18 mouse cellular contexts compared by ENCODE assay signal in the genomic region with DNA sequence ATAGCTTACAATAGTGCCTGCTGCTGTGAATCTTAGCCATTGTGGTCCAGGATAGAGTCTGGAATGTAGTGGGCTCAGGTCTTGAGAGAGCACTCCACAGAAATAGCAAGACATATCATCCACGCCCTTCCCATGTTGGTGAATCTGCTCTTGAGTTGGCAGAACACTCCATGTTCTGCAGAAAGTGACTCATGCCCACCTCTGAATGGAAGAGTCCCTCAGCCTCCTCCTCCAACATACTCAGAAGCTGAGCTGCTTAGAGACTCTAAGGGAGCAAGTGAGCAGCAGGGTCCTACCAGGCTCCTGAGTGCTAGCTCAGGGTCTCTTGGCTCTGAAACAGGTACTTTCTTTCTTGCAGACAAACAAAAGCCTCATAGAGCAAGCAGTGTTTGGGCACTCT.
DNase-seq lines count a peak whose midpoint lies in the region.
"Had no signal": no experiment of that assay in that cellular context is flagged by ENCODE, and none has a peak within 500 bp of the region (broad histone marks: within the 10 kb centered on the region; RNA-seq: fewer than 3 reads in every experiment).

No protein-coding gene starts in this region.

- H3K4me1 ChIP-seq in heart, embryonic 10.5 days, result peaks cover 26% of the 10 kb centered on the region
- peaks cover 45% of the 10 kb centered on the region for H3K4me1 ChIP-seq in embryonic facial prominence, embryonic 10.5 days
- H3K4me1 ChIP-seq: liver, embryonic 15.5 days had no signal

- intact Hi-C loops in left cerebral cortex, postnatal 14 days (cut with DNase I), result loop anchor here (10.0 kb wide), 1 partner anchor 683 kb away; a partner anchor contains a TSS
- intact Hi-C loops in left cerebral cortex, postnatal 10 days (cut with DNase I), result loop anchor here (10.0 kb wide), 1 partner anchor 267 kb away; no protein-coding TSS in a partner anchor

- 68% methylated on average over 1 of the region's 1 CpGs for WGBS in heart, embryonic 10.5 days
- WGBS in embryonic facial prominence, embryonic 10.5 days, result 88% methylated on average over 1 of the region's 1 CpGs

- 0 out of 2 replicates have a peak, but pooled peaks cover 9% of the 10 kb centered on the region for H3K27me3 ChIP-seq in heart, embryonic 10.5 days (ENCODE audit: insufficient read depth, poor library complexity, severe bottlenecking)
- H3K27me3 ChIP-seq in embryonic facial prominence, embryonic 10.5 days (replicated peaks; ENCODE audit: low read depth, poor library complexity, severe bottlenecking), result no peaks in the 10 kb centered on the region
- H3K27me3 ChIP-seq: limb, embryonic 13.5 days; liver, embryonic 15.5 days; neural tube, embryonic 13.5 days had no signal

- H3K27ac ChIP-seq in heart, embryonic 10.5 days, result peak overlapping the region; percentile 36; the same call in 1 of the 2 replicates
- peak overlapping the region; percentile 86 for H3K27ac ChIP-seq in embryonic facial prominence, embryonic 10.5 days (replicated peaks)
- H3K27ac ChIP-seq: gastrocnemius, adult 2 months; liver, embryonic 15.5 days; macrophage; stomach, postnatal 0 days had no signal

- no peak overlapping the region for H3K4me3 ChIP-seq in heart, embryonic 10.5 days
- no peak overlapping the region for H3K4me3 ChIP-seq in embryonic facial prominence, embryonic 10.5 days
- H3K4me3 ChIP-seq: gastrocnemius, adult 2 months; limb, embryonic 13.5 days; liver, embryonic 15.5 days; neural tube, embryonic 13.5 days had no signal

- no peak for DNase-seq in heart, embryonic 10.5 days (ENCODE audit: low spot score)
- no peak for DNase-seq in heart, postnatal 4 days
- DNase-seq in left cerebral cortex, postnatal 14 days (ENCODE audit: low spot score in 2 of 2), result peak; percentile 30 to 67
- no peak for DNase-seq in left cerebral cortex, postnatal 10 days (ENCODE audit: extremely low spot score in 1 of 2, low spot score in 2 of 2)
- peak; percentile 46 for DNase-seq in NIH3T3 (ENCODE audit: low read depth)
- no peak for DNase-seq in embryonic facial prominence, embryonic 10.5 days (ENCODE audit: low spot score)
- DNase-seq in thymus, postnatal 4 days, result no peak
- no peak for DNase-seq in cerebellum, postnatal 10 days
- DNase-seq: adrenal gland, adult 8-10 months; cerebellum, adult 11 months; cerebellum, postnatal 25 days; gastrocnemius, adult 2 months; heart, postnatal 10 days had no signal

- H3K36me3 ChIP-seq in heart, embryonic 10.5 days, result no peaks in the 10 kb centered on the region
- H3K36me3 ChIP-seq in embryonic facial prominence, embryonic 10.5 days (replicated peaks), result no peaks in the 10 kb centered on the region
- H3K36me3 ChIP-seq: limb, embryonic 13.5 days; liver, embryonic 15.5 days; neural tube, embryonic 13.5 days had no signal

- no peaks in the 10 kb centered on the region for H3K9me3 ChIP-seq in heart, embryonic 10.5 days
- no peaks in the 10 kb centered on the region for H3K9me3 ChIP-seq in embryonic facial prominence, embryonic 10.5 days
- H3K9me3 ChIP-seq: limb, embryonic 13.5 days; liver, embryonic 15.5 days; neural tube, embryonic 13.5 days had no signal

Comparison
In these comparisons a context has a peak if more than half of its experiments do, and no peak if none do; other contexts are left out.
1. DNase-seq: peak in left cerebral cortex, postnatal 14 days (2 of 2) and NIH3T3 (single experiment); none in heart, embryonic 10.5 days (single experiment), heart, postnatal 4 days (single experiment), left cerebral cortex, postnatal 10 days (0 of 2), embryonic facial prominence, embryonic 10.5 days (single experiment), thymus, postnatal 4 days (single experiment) and cerebellum, postnatal 10 days (0 of 2).